Mouse (Mus musculus) cerebellum, adult 11-12 months (tissue): ENCODE measurements at regions not wholly inside any gene's neighbourhood (a gene's known extent, or its start where the extent isn't known, plus 50 kb on each side); places are given as distances from the start of the nearest gene placed in this dataset.

Experiments
- DNase-seq: peaks from one replicate; pipeline ENCODE4 v3.0.0; 2022

GRCm38 (mm10) chr10:95085688-95086268 lies 141.1 kb upstream of the Plxnc1 start:
- DNase-seq = no peak

- no peak for DNase-seq
These were observed 138.9 kb upstream of the Plxnc1 start for GRCm38 (mm10) chr10:95083341-95084148.

GRCm38 (mm10) chr10:95082634-95083033 lies 138.0 kb upstream of the Plxnc1 start:
- no peak for DNase-seq

GRCm38 (mm10) chr10:95079979-95080378 lies 135.3 kb upstream of the Plxnc1 start:
- no peak for DNase-seq

GRCm38 (mm10) chr10:95076421-95076820 lies 131.8 kb upstream of the Plxnc1 start:
- no peak for DNase-seq

GRCm38 (mm10) chr10:95075897-95076296 lies 131.3 kb upstream of the Plxnc1 start:
- no peak for DNase-seq

- DNase-seq = no peak
These were observed 130.4 kb upstream of the Plxnc1 start for GRCm38 (mm10) chr10:95074959-95075590.

- DNase-seq = no peak
These were observed 129.7 kb upstream of the Plxnc1 start for GRCm38 (mm10) chr10:95074381-95074780.

GRCm38 (mm10) chr10:95067971-95068370 lies 123.3 kb upstream of the Plxnc1 start:
- no peak for DNase-seq

GRCm38 (mm10) chr10:95066774-95067173 lies 122.1 kb upstream of the Plxnc1 start:
- no peak for DNase-seq

GRCm38 (mm10) chr10:95059486-95060091 lies 115.0 kb upstream of the Plxnc1 start:
- DNase-seq = no peak

- DNase-seq = no peak
These were observed 114.4 kb upstream of the Plxnc1 start for GRCm38 (mm10) chr10:95059078-95059477.

GRCm38 (mm10) chr10:95057051-95057714 lies 112.5 kb upstream of the Plxnc1 start:
- no peak for DNase-seq

- no peak for DNase-seq
These were observed 111.9 kb upstream of the Plxnc1 start for GRCm38 (mm10) chr10:95056541-95056940.

GRCm38 (mm10) chr10:95054869-95055268 lies 110.2 kb upstream of the Plxnc1 start:
- no peak for DNase-seq

GRCm38 (mm10) chr10:95048790-95049189 lies 104.2 kb upstream of the Plxnc1 start:
- DNase-seq = no peak

- DNase-seq = no peak
These were observed 99.3 kb upstream of the Plxnc1 start for GRCm38 (mm10) chr10:95043978-95044377.

- DNase-seq = no peak
These were observed 95.7 kb upstream of the Plxnc1 start for GRCm38 (mm10) chr10:95040258-95040895.

GRCm38 (mm10) chr10:95036043-95036697 lies 91.5 kb upstream of the Plxnc1 start:
- no peak for DNase-seq

GRCm38 (mm10) chr10:95035371-95035770 lies 90.7 kb upstream of the Plxnc1 start:
- DNase-seq = no peak

- DNase-seq = no peak
These were observed 89.9 kb upstream of the Plxnc1 start for GRCm38 (mm10) chr10:95034566-95034965.
